Mouse (Mus musculus): ENCODE measurements around the gene Snx4. TPM values are rescaled to one million over a fixed set of nuclear protein-coding genes. Genes with fewer than 3 reads are reported as not detected.

Gene Snx4
- total RNA-seq, 1 experiment from 2014 or later: 46.9 TPM

DNA sequence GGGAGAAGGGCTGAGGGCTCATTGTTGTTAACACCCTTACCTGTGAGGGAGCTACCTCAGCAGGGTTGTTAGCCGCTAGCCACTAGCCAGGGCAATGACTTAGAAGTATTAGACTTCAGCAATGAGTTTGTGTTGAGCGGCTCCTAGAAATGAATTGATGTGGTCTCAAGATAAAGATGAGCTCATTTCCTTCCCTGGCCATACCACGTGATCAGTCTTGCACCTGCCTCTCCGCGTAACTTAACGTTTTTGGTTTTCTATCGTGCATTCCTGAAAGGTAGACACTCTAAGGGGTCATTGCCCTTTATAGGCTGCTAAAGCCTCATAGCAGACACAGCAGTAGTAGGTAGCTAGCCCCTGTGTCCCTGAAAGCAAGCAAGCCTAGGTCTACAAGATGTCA, 92.4 kb downstream of the Snx4 start:
- DNase-seq: no peak

DNA sequence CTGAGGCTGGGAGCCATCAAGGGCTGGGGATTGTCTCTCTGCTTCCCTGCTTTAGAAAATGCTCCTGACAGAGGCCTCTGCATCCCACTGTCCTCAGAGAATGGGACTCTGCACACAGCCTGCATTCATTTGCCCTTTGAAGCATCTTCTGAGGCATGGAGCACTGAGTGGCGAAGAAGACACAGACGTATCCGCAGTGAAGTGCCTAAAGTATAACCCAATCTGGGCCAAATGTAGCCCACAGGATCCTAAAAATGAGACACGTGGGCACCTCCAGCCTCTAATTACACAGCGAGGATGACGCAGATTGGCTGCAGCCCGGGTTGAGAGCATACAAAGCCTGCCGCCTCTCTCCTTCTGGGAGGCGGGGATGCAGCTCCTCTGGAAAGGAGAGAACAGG, 93.1 kb downstream of the Snx4 start:
- peak; percentile 50 for DNase-seq

DNA sequence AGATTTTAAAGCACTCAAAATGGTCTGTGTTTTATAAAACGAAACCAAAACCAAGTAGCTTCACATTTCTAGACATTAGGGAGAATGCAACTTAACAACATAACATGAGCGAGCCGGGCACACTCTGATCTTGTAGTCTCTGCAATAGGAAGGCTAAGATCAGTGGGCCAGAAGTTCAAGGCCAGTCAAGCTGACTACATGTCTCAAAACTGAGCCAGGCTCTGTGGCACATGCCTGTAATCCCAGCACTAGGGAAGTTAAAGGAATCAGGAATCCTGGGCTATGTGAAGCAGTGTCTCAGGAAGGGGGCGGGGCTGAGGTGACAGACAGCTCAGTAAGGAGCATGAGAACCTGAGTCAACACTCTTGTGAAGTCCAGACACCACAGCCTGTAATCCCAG, 93.6 kb downstream of the Snx4 start:
- peak; percentile 67 for DNase-seq

DNA sequence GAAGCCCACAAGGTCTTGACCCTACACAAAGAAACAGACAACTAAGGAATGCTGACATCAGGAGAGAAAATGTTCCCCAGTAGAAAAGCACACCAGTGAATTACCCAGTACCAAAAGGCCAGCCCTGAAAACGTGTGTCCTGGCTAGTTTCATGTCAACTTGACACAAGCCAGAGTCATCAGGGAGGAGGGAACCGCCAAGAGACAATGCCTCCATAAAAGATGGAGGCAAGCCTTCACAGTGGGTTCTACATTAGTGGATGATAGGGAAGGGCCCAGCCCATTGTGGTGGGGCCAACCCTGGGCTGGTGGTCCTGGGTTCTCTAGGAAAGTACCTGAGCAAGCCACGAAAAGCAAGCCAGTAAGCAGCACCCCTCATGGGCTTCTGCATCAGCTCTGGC, 95.1 kb downstream of the Snx4 start:
- DNase-seq: no peak

DNA sequence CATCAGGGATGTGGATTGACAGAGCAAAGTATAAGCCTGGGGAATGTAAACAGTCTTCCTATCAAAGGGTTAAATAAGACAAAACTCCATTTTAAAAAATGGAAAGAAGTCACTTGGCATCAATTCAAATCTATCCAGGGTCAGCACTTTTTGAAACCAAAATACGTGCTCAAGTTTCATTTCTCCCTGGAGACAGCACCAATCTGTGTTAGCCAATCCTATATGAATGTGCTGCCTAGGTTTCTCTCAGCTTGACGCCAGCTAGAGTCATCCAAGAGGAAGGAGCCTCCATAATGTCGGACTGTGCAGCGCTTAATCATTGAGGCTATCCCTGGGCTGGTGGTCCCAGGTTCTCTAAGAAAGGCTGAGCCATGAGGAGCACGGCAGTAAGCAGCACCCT, 95.9 kb downstream of the Snx4 start:
- DNase-seq: no peak

Other genes with a start within 250 kb of the Snx4 start
- gene Iqcg, start 195.2 kb upstream of the Snx4 start, total RNA-seq (2021): 1.1 and 2.3 TPM in 2 replicates
- 526 and 608 TPM in 2 replicates for gene Rpl35a, start 195.0 kb upstream of the Snx4 start, total RNA-seq (2021)
- 8.4 and 11.0 TPM in 2 replicates for gene Lmln, start 188.9 kb upstream of the Snx4 start, total RNA-seq (2021)
- 46.1 and 59.0 TPM in 2 replicates for gene Osbpl11, start 66.4 kb upstream of the Snx4 start, total RNA-seq (2021)
- 66.8 and 68.0 TPM in 2 replicates for gene Zfp148, start 129.4 kb downstream of the Snx4 start, total RNA-seq (2021)